ENCODE assay signal across 9 mouse cellular contexts in the genomic region with DNA sequence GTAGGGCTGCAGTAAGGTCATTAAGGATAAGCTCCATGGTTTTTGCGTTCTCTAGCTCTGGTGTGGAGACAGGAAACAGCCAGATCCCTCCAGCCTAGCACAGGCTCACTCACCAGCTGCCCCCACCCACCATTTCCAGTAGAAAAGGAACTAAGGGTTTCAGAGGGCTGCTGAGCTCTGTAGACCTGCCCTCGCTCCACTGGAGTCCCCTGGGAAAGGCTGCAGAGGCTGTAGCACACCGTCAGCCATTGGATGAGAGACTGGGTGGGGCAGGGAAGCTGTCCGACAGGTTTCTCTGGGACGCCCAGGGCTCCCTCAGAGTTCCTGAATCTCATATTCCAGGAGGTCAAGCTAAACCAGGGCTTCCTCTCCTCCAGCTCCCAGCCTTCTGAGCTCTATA. TPM values are rescaled to one million over a fixed set of nuclear protein-coding genes. Genes with fewer than 3 reads are reported as not detected.
DNase-seq lines count a peak whose midpoint lies in the region; ATAC-seq and TF ChIP-seq lines count a peak whose summit lies in the region.
"Had no signal": no experiment of that assay in that cellular context is flagged by ENCODE, and none has a peak within 500 bp of the region (broad histone marks: within the 10 kb centered on the region; RNA-seq: fewer than 3 reads in every experiment).

No protein-coding gene starts in this region.

- H3K4me1 ChIP-seq in embryonic facial prominence, embryonic 10.5 days, result peaks cover 50% of the 10 kb centered on the region
- peaks cover 48% of the 10 kb centered on the region for H3K4me1 ChIP-seq in kidney, embryonic 14.5 days (ENCODE audit: control insufficient read depth, insufficient read depth, low read length)

- peak overlapping the region; percentile 98 for H3K4me3 ChIP-seq in gastrocnemius, adult 2 months
- H3K4me3 ChIP-seq in embryonic facial prominence, embryonic 10.5 days, result no peak overlapping the region
- H3K4me3 ChIP-seq in kidney, embryonic 14.5 days (ENCODE audit: low read length), result no peak overlapping the region

- intact Hi-C loops in gastrocnemius, adult 2 months (cut with DNase I), result loop anchor here (2.0 kb wide), 1 partner anchor 14 kb away; no protein-coding TSS in a partner anchor
- intact Hi-C loops in gastrocnemius, postnatal 36 days (cut with DNase I), result no loop called here

- 41% methylated on average over 5 of the region's 5 CpGs for WGBS in embryonic facial prominence, embryonic 10.5 days
- WGBS in kidney, embryonic 14.5 days, result 62% methylated on average over 5 of the region's 5 CpGs

- DNase-seq in gastrocnemius, adult 2 months, result no peak
- no peak for DNase-seq in gastrocnemius, postnatal 36 days
- peak; percentile 60 for DNase-seq in embryonic facial prominence, embryonic 10.5 days (ENCODE audit: low spot score)
- DNase-seq in lung, postnatal 10 days, result peak; percentile 72
- DNase-seq in right cerebral cortex, postnatal 14 days, result no peak
- no peak for DNase-seq in urinary bladder, postnatal 25 days (ENCODE audit: low spot score)
- no peak for DNase-seq in testis, postnatal 10 days (ENCODE audit: low spot score)

- H3K27ac ChIP-seq in gastrocnemius, adult 2 months, result peak overlapping the region; percentile 94
- H3K27ac ChIP-seq in embryonic facial prominence, embryonic 10.5 days (replicated peaks), result peak overlapping the region; percentile 65
- H3K27ac ChIP-seq in kidney, embryonic 14.5 days (ENCODE audit: low read depth, low read length), result peak overlapping the region; percentile 80; the same call in 1 of the 2 replicates

- H3K36me3 ChIP-seq in embryonic facial prominence, embryonic 10.5 days (replicated peaks), result peaks cover 45% of the 10 kb centered on the region
- H3K36me3 ChIP-seq in kidney, embryonic 14.5 days (ENCODE audit: control insufficient read depth, insufficient read depth, low read length), result peaks cover 37% of the 10 kb centered on the region

- no peaks in the 10 kb centered on the region for H3K27me3 ChIP-seq in embryonic facial prominence, embryonic 10.5 days (replicated peaks; ENCODE audit: low read depth, poor library complexity, severe bottlenecking)
- no peaks in the 10 kb centered on the region for H3K27me3 ChIP-seq in kidney, embryonic 14.5 days (ENCODE audit: control insufficient read depth, insufficient read depth, low read length)

- H3K9me3 ChIP-seq in embryonic facial prominence, embryonic 10.5 days, result no peaks in the 10 kb centered on the region
- H3K9me3 ChIP-seq in kidney, embryonic 14.5 days (ENCODE audit: control insufficient read depth, low read length), result no peaks in the 10 kb centered on the region

- no peak overlapping the region for H3K9ac ChIP-seq in kidney, embryonic 14.5 days (ENCODE audit: low read depth, low read length)

- H3K4me2 ChIP-seq in kidney, embryonic 14.5 days (replicated peaks; ENCODE audit: low read depth, low read length), result no peak overlapping the region

- TF ChIP-seq CTCF in gastrocnemius, adult 2 months (IDR thresholded peaks at IDR 0.05), result no peak

- ATAC-seq in kidney, embryonic 14.5 days (ENCODE audit: low FRiP score, low TSS enrichment), result no peak

RNA-seq across cellular contexts. Expression of a gene that starts 11.0 kb away (rescaled TPM):
- total RNA-seq in gastrocnemius, adult 2 months (2021), result 100 to 1,000 TPM in 1 of 2 experiments, 10 to 100 TPM in 1; 68.6 to 104 TPM
- total RNA-seq in gastrocnemius, postnatal 36 days (2021), result 10 to 100 TPM; 73.8 to 80.2 TPM
- 45.8 and 52.6 TPM in 2 replicates for polyA plus RNA-seq in embryonic facial prominence, embryonic 10.5 days (2016; fragmentation: Nextera tagmentation; extraction: Ambion mirVana)
- 66.8 and 84.7 TPM in 2 replicates for polyA plus RNA-seq in kidney, embryonic 14.5 days (2014; fragmentation: Nextera tagmentation; extraction: Ambion mirVana)

RNA-seq across cellular contexts. Expression of a gene that starts 28.1 kb away (rescaled TPM):
- 1 to 10 TPM; 2.0 to 4.6 TPM for total RNA-seq in gastrocnemius, adult 2 months (2021)
- total RNA-seq in gastrocnemius, postnatal 36 days (2021), result 1 to 10 TPM; 3.6 to 4.1 TPM
- polyA plus RNA-seq in embryonic facial prominence, embryonic 10.5 days (2016; fragmentation: Nextera tagmentation; extraction: Ambion mirVana), result 34.1 and 34.9 TPM in 2 replicates
- polyA plus RNA-seq in kidney, embryonic 14.5 days (2014; fragmentation: Nextera tagmentation; extraction: Ambion mirVana), result 59.7 and 63.3 TPM in 2 replicates

RNA-seq across cellular contexts. Expression of a gene that starts 28.9 kb away (rescaled TPM):
- total RNA-seq in gastrocnemius, adult 2 months (2021), result 1 to 10 TPM; 1.9 to 4.5 TPM
- 1 to 10 TPM; 5.1 to 6.5 TPM for total RNA-seq in gastrocnemius, postnatal 36 days (2021)
- polyA plus RNA-seq in embryonic facial prominence, embryonic 10.5 days (2016; fragmentation: Nextera tagmentation; extraction: Ambion mirVana), result 61.4 and 67.0 TPM in 2 replicates
- 75.4 and 113 TPM in 2 replicates for polyA plus RNA-seq in kidney, embryonic 14.5 days (2014; fragmentation: Nextera tagmentation; extraction: Ambion mirVana)

RNA-seq across cellular contexts. Expression of a gene that starts 30.7 kb away (rescaled TPM):
- total RNA-seq in gastrocnemius, adult 2 months (2021), result under 1 TPM in 1 of 2 experiments, not detected in 1; 0.14 TPM
- under 1 TPM in 1 of 2 experiments, not detected in 1; 0.23 TPM for total RNA-seq in gastrocnemius, postnatal 36 days (2021)
- polyA plus RNA-seq in embryonic facial prominence, embryonic 10.5 days (2016; fragmentation: Nextera tagmentation; extraction: Ambion mirVana), result 14.0 and 14.2 TPM in 2 replicates
- polyA plus RNA-seq in kidney, embryonic 14.5 days (2014; fragmentation: Nextera tagmentation; extraction: Ambion mirVana), result 6.0 and 6.3 TPM in 2 replicates

RNA-seq across cellular contexts. Expression of a gene that starts 52.4 kb away (rescaled TPM):
- not detected for total RNA-seq in gastrocnemius, adult 2 months (2021)
- not detected for total RNA-seq in gastrocnemius, postnatal 36 days (2021)
- 0.37 TPM in 1 of 2 replicates, not detected in the other for polyA plus RNA-seq in embryonic facial prominence, embryonic 10.5 days (2016; fragmentation: Nextera tagmentation; extraction: Ambion mirVana)
- not detected in 2 replicates for polyA plus RNA-seq in kidney, embryonic 14.5 days (2014; fragmentation: Nextera tagmentation; extraction: Ambion mirVana)
- total RNA-seq: layer of hippocampus, postnatal 25 days had no signal

Comparison
In these comparisons a context has a peak if more than half of its experiments do, and no peak if none do; other contexts are left out.
1. DNase-seq: peak in embryonic facial prominence, embryonic 10.5 days (single experiment) and lung, postnatal 10 days (single experiment); none in gastrocnemius, adult 2 months (single experiment), gastrocnemius, postnatal 36 days (0 of 2), right cerebral cortex, postnatal 14 days (single experiment), urinary bladder, postnatal 25 days (single experiment) and testis, postnatal 10 days (single experiment).
2. Peak in every context shown above with its lines, with median percentiles within 50 percentile points of each other: H3K27ac ChIP-seq.